Mouse (Mus musculus): ENCODE results near the gene Egr2. TPM values are rescaled to one million over a fixed set of nuclear protein-coding genes. Genes with fewer than 3 reads are reported as not detected.

Gene Egr2
- 1 to 10 TPM; 1.3 to 3.9 TPM for total RNA-seq (2021)
- long read RNA-seq, experiment 1 = 0 reads
- long read RNA-seq, experiment 2, partial matches to known transcripts = 0 of 2 reads
- long read RNA-seq, experiment 2, other reads (novel, unspliced or antisense) = 1 of 2 reads

- peak; percentile 40 for DNase-seq
- intact Hi-C loops (cut with DNase I; ENCODE audit: low total_unique reads) = loop anchor here (5.0 to 10.0 kb wide), 2 partner anchors 192 to 320 kb away; no protein-coding TSS in a partner anchor
These were observed at the start of gene Egr2 for GRCm38 (mm10) chr10:67535256-67535655. Gene Egr2 (plus strand): TSS chr10:67535475.

GRCm38 (mm10) chr10:67487496-67487895, 47.8 kb upstream of the Egr2 start:
- no peak for DNase-seq
- intact Hi-C loops (cut with DNase I; ENCODE audit: low total_unique reads) = no loop called here

GRCm38 (mm10) chr10:67489836-67490235, 45.4 kb upstream of the Egr2 start:
- DNase-seq = no peak
- intact Hi-C loops (cut with DNase I; ENCODE audit: low total_unique reads) = no loop called here

GRCm38 (mm10) chr10:67490632-67491031, 44.6 kb upstream of the Egr2 start:
- DNase-seq = no peak
- intact Hi-C loops (cut with DNase I; ENCODE audit: low total_unique reads) = no loop called here

- no peak for DNase-seq
- intact Hi-C loops (cut with DNase I; ENCODE audit: low total_unique reads) = no loop called here
These were observed 43.1 kb upstream of the Egr2 start for GRCm38 (mm10) chr10:67492161-67492571.

- no peak for DNase-seq
- intact Hi-C loops (cut with DNase I; ENCODE audit: low total_unique reads) = no loop called here
These were observed 41.7 kb upstream of the Egr2 start for GRCm38 (mm10) chr10:67493556-67493955.

GRCm38 (mm10) chr10:67497144-67497892, 38.0 kb upstream of the Egr2 start:
- no peak for DNase-seq
- intact Hi-C loops (cut with DNase I; ENCODE audit: low total_unique reads) = no loop called here

GRCm38 (mm10) chr10:67497951-67498350, 37.3 kb upstream of the Egr2 start:
- no peak for DNase-seq
- intact Hi-C loops (cut with DNase I; ENCODE audit: low total_unique reads) = no loop called here

GRCm38 (mm10) chr10:67503320-67503995, 31.8 kb upstream of the Egr2 start:
- intact Hi-C loops (cut with DNase I; ENCODE audit: low total_unique reads) = no loop called here
- DNase-seq = no peak

- no peak for DNase-seq
- intact Hi-C loops (cut with DNase I; ENCODE audit: low total_unique reads) = no loop called here
These were observed 31.2 kb upstream of the Egr2 start for GRCm38 (mm10) chr10:67504046-67504445.

GRCm38 (mm10) chr10:67505248-67505647, 30.0 kb upstream of the Egr2 start:
- intact Hi-C loops (cut with DNase I; ENCODE audit: low total_unique reads) = no loop called here
- no peak for DNase-seq

- no peak for DNase-seq
- intact Hi-C loops (cut with DNase I; ENCODE audit: low total_unique reads) = no loop called here
These were observed 23.1 kb upstream of the Egr2 start for GRCm38 (mm10) chr10:67512211-67512610.

- intact Hi-C loops (cut with DNase I; ENCODE audit: low total_unique reads) = no loop called here
These were observed 22.4 kb upstream of the Egr2 start for GRCm38 (mm10) chr10:67512871-67513270.

GRCm38 (mm10) chr10:67518733-67519132, 16.5 kb upstream of the Egr2 start:
- intact Hi-C loops (cut with DNase I; ENCODE audit: low total_unique reads) = no loop called here
- DNase-seq = no peak

More at GRCm38 (mm10) chr10:67512871-67513270, 22.4 kb upstream of the Egr2 start:
- no peak for DNase-seq

- DNase-seq = no peak
- intact Hi-C loops (cut with DNase I; ENCODE audit: low total_unique reads) = no loop called here
These were observed 11.1 kb upstream of the Egr2 start for GRCm38 (mm10) chr10:67524130-67524529.

GRCm38 (mm10) chr10:67524694-67525093, 10.6 kb upstream of the Egr2 start:
- intact Hi-C loops (cut with DNase I; ENCODE audit: low total_unique reads) = no loop called here
- DNase-seq = no peak

GRCm38 (mm10) chr10:67526435-67526834, 8.8 kb upstream of the Egr2 start:
- intact Hi-C loops (cut with DNase I; ENCODE audit: low total_unique reads) = no loop called here
- DNase-seq = no peak

- no peak for DNase-seq
- intact Hi-C loops (cut with DNase I; ENCODE audit: low total_unique reads) = loop anchor here (5.0 to 10.0 kb wide), 2 partner anchors 207 to 325 kb away; no protein-coding TSS in a partner anchor
These were observed 5.5 kb upstream of the Egr2 start for GRCm38 (mm10) chr10:67529769-67530168.

- intact Hi-C loops (cut with DNase I; ENCODE audit: low total_unique reads) = loop anchor here (5.0 to 10.0 kb wide), 2 partner anchors 191 to 319 kb away; no protein-coding TSS in a partner anchor
- peak; percentile 79 for DNase-seq
These were observed 697 bp downstream of the Egr2 start for GRCm38 (mm10) chr10:67535972-67536371.

- intact Hi-C loops (cut with DNase I; ENCODE audit: low total_unique reads) = loop anchor here (5.0 to 10.0 kb wide), 2 partner anchors 191 to 318 kb away; no protein-coding TSS in a partner anchor
- peak; percentile 72 for DNase-seq
These were observed 1.4 kb downstream of the Egr2 start for GRCm38 (mm10) chr10:67536621-67537141.

Data from gastrocnemius, postnatal 14 days (tissue).